Mouse (Mus musculus): Measurements from ENCODE around the gene Gm45808. TPM values are rescaled to one million over a fixed set of nuclear protein-coding genes. Genes with fewer than 3 reads are reported as not detected.
A peak's percentile ranks its signal among the peaks of the same experiment; 100 is the strongest.
"Not testable (repeated sequence)": the region's sequence is repeated elsewhere in the genome, so short reads cannot be mapped to it uniquely, and the experiment has no call there.

Gene Gm45808
- polyA plus RNA-seq, 1 experiment from 2014 or later, result not detected

DNA sequence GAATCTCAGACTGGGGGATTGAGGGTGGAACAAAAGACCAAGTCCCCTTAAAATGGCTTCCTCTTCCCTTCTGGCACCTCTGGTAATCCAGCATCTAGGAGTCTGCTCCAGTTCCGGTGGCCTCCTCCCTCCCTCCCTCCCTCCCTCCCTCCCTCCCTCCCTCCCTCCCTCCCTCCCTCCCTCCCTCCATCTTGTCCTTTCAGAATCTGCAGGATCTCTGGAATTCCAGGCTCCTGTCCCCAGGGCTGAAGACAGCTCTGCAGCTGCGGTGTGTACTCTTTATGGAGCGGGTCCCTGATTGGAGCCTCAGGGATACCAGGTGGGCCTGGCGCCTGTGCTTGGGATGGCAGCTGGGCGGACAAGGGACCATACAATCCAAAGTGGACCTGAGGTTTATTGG, 25.3 kb downstream of the Gm45808 start:
- Histone ChIP-seq H3K4me1 (replicated peaks; ENCODE audit: control insufficient read depth, insufficient read depth, low read length) (peaks cover 19% of the 10 kb centered on the region), H3K9me3 (ENCODE audit: control insufficient read depth, low read length) (no peaks in the 10 kb centered on the region), H3K9ac (ENCODE audit: low read depth, low read length) (no peak overlapping the region; the same call in 1 of the 2 replicates), H3K27ac (ENCODE audit: low read depth, low read length) (peak overlapping the region; percentile 84), H3K36me3 (ENCODE audit: control insufficient read depth, insufficient read depth, low read length) (peaks cover 11% of the 10 kb centered on the region; the same call in 1 of the 2 replicates), H3K4me2 (replicated peaks; ENCODE audit: low read depth, low read length) (no peak overlapping the region), H3K4me3 (ENCODE audit: low read depth, low read length) (no peak overlapping the region), H3K27me3 (ENCODE audit: control insufficient read depth, insufficient read depth, low read length) (no peaks in the 10 kb centered on the region)
- DNase-seq (ENCODE audit: low spot score) (no peak), ATAC-seq (ENCODE audit: low FRiP score) (no peak)
- WGBS, result 64% methylated on average over 5 of the region's 5 CpGs

DNA sequence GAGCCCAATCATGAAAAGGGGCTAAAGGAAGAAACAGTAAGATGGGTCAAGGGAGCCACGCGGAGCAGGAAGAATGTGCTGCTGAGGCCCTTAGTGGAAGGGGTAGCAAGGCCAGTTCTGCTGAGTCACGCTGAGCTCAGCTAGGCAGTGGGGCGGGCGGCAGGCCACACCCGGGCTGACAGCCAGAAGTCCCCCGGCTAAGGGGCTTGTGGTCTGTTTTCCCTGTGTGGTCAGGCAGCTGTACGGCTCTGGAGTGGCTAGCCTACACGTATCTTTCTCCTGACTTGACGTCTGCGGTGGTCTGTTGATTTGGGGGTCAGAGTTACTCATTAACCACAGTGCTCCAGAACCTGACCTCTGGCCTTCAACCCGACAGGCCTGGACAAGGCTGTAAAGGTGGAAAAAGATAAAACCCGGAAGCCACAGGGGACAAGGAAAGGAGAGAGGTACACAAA, 25.7 kb downstream of the Gm45808 start:
- Histone ChIP-seq H3K27ac (ENCODE audit: low read depth, low read length) (peak overlapping the region; percentile 84), H3K4me3 (ENCODE audit: low read depth, low read length) (no peak overlapping the region), H3K4me2 (replicated peaks; ENCODE audit: low read depth, low read length) (peak overlapping the region; percentile 7; the same call in 1 of the 2 replicates), H3K36me3 (ENCODE audit: control insufficient read depth, insufficient read depth, low read length) (peaks cover 11% of the 10 kb centered on the region; the same call in 1 of the 2 replicates), H3K4me1 (replicated peaks; ENCODE audit: control insufficient read depth, insufficient read depth, low read length) (peaks cover 19% of the 10 kb centered on the region), H3K9me3 (ENCODE audit: control insufficient read depth, low read length) (no peaks in the 10 kb centered on the region), H3K27me3 (ENCODE audit: control insufficient read depth, insufficient read depth, low read length) (no peaks in the 10 kb centered on the region), H3K9ac (ENCODE audit: low read depth, low read length) (peak overlapping the region; percentile 25; the same call in 1 of the 2 replicates)
- 24% methylated on average over 13 of the region's 13 CpGs for WGBS
- DNase-seq (ENCODE audit: low spot score) (peak; percentile 45), ATAC-seq (ENCODE audit: low FRiP score) (no peak)

GRCm38 (mm10) chr7:45460377-45460776, 26.2 kb downstream of the Gm45808 start:
- ATAC-seq (ENCODE audit: low FRiP score), result no peak
- H3K36me3 ChIP-seq (ENCODE audit: control insufficient read depth, insufficient read depth, low read length), result peaks cover 11% of the 10 kb centered on the region; the same call in 1 of the 2 replicates
- peaks cover 17% of the 10 kb centered on the region for H3K4me1 ChIP-seq (replicated peaks; ENCODE audit: control insufficient read depth, insufficient read depth, low read length)
- no peaks in the 10 kb centered on the region for H3K27me3 ChIP-seq (ENCODE audit: control insufficient read depth, insufficient read depth, low read length)
- peak overlapping the region; percentile 84 for H3K4me3 ChIP-seq (ENCODE audit: low read depth, low read length)
- peak overlapping the region; percentile 49 for H3K4me2 ChIP-seq (replicated peaks; ENCODE audit: low read depth, low read length)
- H3K9me3 ChIP-seq (ENCODE audit: control insufficient read depth, low read length), result no peaks in the 10 kb centered on the region
- no peak for DNase-seq (ENCODE audit: low spot score)
- WGBS, result 76% methylated on average over 7 of the region's 7 CpGs
- H3K27ac ChIP-seq (ENCODE audit: low read depth, low read length), result peak overlapping the region; percentile 84
- peak overlapping the region; percentile 59 for H3K9ac ChIP-seq (ENCODE audit: low read depth, low read length)

- peak; percentile 98 for DNase-seq (ENCODE audit: low spot score)
- under 1% methylated on average over 26 of the region's 37 CpGs for WGBS
- H3K9me3 ChIP-seq (ENCODE audit: control insufficient read depth, low read length); H3K27me3 ChIP-seq (ENCODE audit: control insufficient read depth, insufficient read depth, low read length); H3K36me3 ChIP-seq (ENCODE audit: control insufficient read depth, insufficient read depth, low read length): not testable (repeated sequence)
- ATAC-seq (ENCODE audit: low FRiP score), result peak; percentile 96
- Histone ChIP-seq H3K4me1 (replicated peaks; ENCODE audit: control insufficient read depth, insufficient read depth, low read length) (peaks cover 16% of the 10 kb centered on the region), H3K4me3 (ENCODE audit: low read depth, low read length) (peak within 1 kb of the TSS; percentile 84), H3K9ac (ENCODE audit: low read depth, low read length) (peak within 1 kb of the TSS; percentile 92), H3K4me2 (replicated peaks; ENCODE audit: low read depth, low read length) (peak within 1 kb of the TSS; percentile 64), H3K27ac (ENCODE audit: low read depth, low read length) (peak within 1 kb of the TSS; percentile 84)
These were observed 27.0 kb downstream of the Gm45808 start, which contains the start of gene Ftl1 for GRCm38 (mm10) chr7:45459564-45460140. Gene Ftl1 (minus strand): TSS chr7:45459884.

- Histone ChIP-seq H3K4me2 (replicated peaks; ENCODE audit: low read depth, low read length) (peak overlapping the region; percentile 64), H3K27ac (ENCODE audit: low read depth, low read length) (peak overlapping the region; percentile 67), H3K36me3 (ENCODE audit: control insufficient read depth, insufficient read depth, low read length) (peaks cover 8% of the 10 kb centered on the region), H3K4me1 (replicated peaks; ENCODE audit: control insufficient read depth, insufficient read depth, low read length) (peaks cover 16% of the 10 kb centered on the region), H3K4me3 (ENCODE audit: low read depth, low read length) (peak overlapping the region; percentile 84), H3K9ac (ENCODE audit: low read depth, low read length) (peak overlapping the region; percentile 92), H3K27me3 (ENCODE audit: control insufficient read depth, insufficient read depth, low read length) (no peaks in the 10 kb centered on the region), H3K9me3 (ENCODE audit: control insufficient read depth, low read length) (no peaks in the 10 kb centered on the region)
- ATAC-seq (ENCODE audit: low FRiP score) (peak; percentile 80), DNase-seq (ENCODE audit: low spot score) (peak; percentile 92)
- 1% methylated on average over 38 of the region's 43 CpGs for WGBS
These were observed 27.7 kb downstream of the Gm45808 start for GRCm38 (mm10) chr7:45458748-45459563.

DNA sequence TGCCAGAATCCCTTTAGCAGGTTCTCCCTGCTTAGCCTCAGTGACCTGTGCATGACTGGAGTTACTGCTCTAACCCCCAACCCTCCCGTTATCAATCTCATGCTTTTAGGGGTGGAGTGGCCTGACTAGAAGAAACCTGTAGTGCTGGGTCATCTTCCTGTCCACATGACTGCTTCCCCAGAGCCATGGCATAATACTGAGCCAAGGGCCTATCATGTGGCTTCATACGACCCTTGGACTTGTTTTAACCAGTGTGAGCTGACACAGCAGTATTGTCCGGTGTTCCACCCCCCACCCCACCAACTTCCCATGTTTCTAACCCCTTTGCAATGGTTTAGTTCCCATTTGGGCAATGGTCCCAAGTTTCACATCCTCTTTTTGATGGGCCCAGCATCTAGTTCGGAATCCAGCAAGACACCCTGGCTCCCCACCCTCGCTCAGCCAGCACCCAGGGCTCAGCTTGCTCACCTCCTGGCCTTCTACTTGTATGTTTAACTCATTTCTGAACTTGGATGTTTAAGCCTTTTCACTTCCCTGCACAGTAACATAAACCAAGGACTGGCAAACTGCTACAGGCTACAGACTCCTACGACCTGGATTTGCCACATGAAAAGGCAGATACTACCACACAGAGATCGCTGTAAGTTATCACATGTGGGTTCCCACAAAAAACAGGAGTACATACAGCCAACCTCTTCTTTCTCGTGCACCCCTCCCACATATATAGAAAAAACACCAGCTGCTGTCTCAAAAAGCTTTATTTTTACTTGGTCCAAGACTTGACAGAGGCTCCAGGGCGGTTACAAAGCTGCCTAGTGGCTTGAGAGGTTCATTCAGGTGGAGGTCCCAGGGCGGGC, 29.2 kb downstream of the Gm45808 start:
- H3K4me1 ChIP-seq (replicated peaks; ENCODE audit: control insufficient read depth, insufficient read depth, low read length), result peaks cover 16% of the 10 kb centered on the region
- DNase-seq (ENCODE audit: low spot score), result peak; percentile 31
- peak overlapping the region; percentile 64 for H3K4me2 ChIP-seq (replicated peaks; ENCODE audit: low read depth, low read length)
- WGBS, result 69% methylated on average over 10 of the region's 10 CpGs
- H3K4me3 ChIP-seq (ENCODE audit: low read depth, low read length), result peak overlapping the region; percentile 84
- no peak for ATAC-seq (ENCODE audit: low FRiP score)
- no peak overlapping the region for H3K9ac ChIP-seq (ENCODE audit: low read depth, low read length)
- no peaks in the 10 kb centered on the region for H3K27me3 ChIP-seq (ENCODE audit: control insufficient read depth, insufficient read depth, low read length)
- peaks cover 5% of the 10 kb centered on the region for H3K36me3 ChIP-seq (ENCODE audit: control insufficient read depth, insufficient read depth, low read length)
- H3K27ac ChIP-seq (ENCODE audit: low read depth, low read length), result 0 out of 2 replicates have a peak overlapping the region, but pooled peaks have one; percentile 3
- H3K9me3 ChIP-seq (ENCODE audit: control insufficient read depth, low read length), result no peaks in the 10 kb centered on the region

DNA sequence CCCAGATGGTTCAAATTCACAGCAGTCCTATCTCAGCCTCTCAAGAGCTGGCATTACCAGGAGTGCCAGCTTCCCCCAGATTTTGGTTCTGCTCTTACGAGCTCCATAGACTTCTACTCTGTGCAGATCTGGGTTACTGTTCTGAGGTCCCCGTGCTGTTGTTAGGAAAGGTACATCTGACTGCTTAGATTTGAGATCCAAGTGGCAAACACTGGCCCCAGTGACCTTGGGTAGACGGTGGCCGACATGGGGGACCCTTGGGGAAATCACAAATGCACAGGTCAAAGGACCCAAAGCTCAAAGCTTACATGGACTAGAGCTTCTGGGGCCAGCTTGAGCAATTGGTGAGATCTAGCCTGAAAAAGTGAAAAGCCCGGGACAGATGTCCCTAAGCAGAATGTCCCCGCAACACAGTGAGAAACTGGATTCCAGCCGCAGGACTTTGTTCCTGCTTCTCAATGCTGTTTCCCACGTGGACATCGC, 29.8 kb downstream of the Gm45808 start:
- Histone ChIP-seq H3K4me1 (replicated peaks; ENCODE audit: control insufficient read depth, insufficient read depth, low read length) (peaks cover 16% of the 10 kb centered on the region), H3K27me3 (ENCODE audit: control insufficient read depth, insufficient read depth, low read length) (no peaks in the 10 kb centered on the region), H3K4me3 (ENCODE audit: low read depth, low read length) (peak overlapping the region; percentile 84; the same call in 1 of the 2 replicates), H3K4me2 (replicated peaks; ENCODE audit: low read depth, low read length) (peak overlapping the region; percentile 64; the same call in 1 of the 2 replicates), H3K27ac (ENCODE audit: low read depth, low read length) (0 out of 2 replicates have a peak overlapping the region, but pooled peaks have one; percentile 3), H3K9ac (ENCODE audit: low read depth, low read length) (no peak overlapping the region), H3K9me3 (ENCODE audit: control insufficient read depth, low read length) (no peaks in the 10 kb centered on the region), H3K36me3 (ENCODE audit: control insufficient read depth, insufficient read depth, low read length) (peaks cover 5% of the 10 kb centered on the region)
- WGBS, result 52% methylated on average over 9 of the region's 9 CpGs
- ATAC-seq (ENCODE audit: low FRiP score) (no peak), DNase-seq (ENCODE audit: low spot score) (no peak)

Measured in hindbrain, embryonic 11.5 days (tissue).